Mouse (Mus musculus): ENCODE results near the gene Ube2q2. TPM values are rescaled to one million over a fixed set of nuclear protein-coding genes. Genes with fewer than 3 reads are reported as not detected.

Ube2q2 gene
- total RNA-seq (2023) = 10 to 100 TPM; 30.8 to 32.0 TPM

GRCm38 (mm10) chr9:55148854-55149498 lies at the start of gene Ube2q2:
TSS of gene Ube2q2 (plus strand) at chr9:55148854.

GRCm38 (mm10) chr9:55208790-55209481 lies 60.3 kb downstream of the Ube2q2 start, which contains the start of gene Fbxo22:
TSS of gene Fbxo22 (plus strand) at chr9:55208925.

Other genes with a start within 250 kb of the Ube2q2 start
- gene Hykk, start 231.6 kb upstream of the Ube2q2 start, total RNA-seq (2023) = 1 to 10 TPM in 1 of 2 experiments, under 1 TPM in 1; 0.80 to 1.2 TPM
- gene Psma4, start 198.1 kb upstream of the Ube2q2 start, total RNA-seq (2023) = 100 to 1,000 TPM; 109 to 110 TPM
- gene AY074887, start 197.9 kb upstream of the Ube2q2 start, total RNA-seq (2023) = not detected
- not detected for gene Chrna5, start 168.0 kb upstream of the Ube2q2 start, total RNA-seq (2023)
- gene Chrna3, start 122.3 kb upstream of the Ube2q2 start, total RNA-seq (2023) = not detected
- not detected for gene Chrnb4, start 100.1 kb upstream of the Ube2q2 start, total RNA-seq (2023)
- 10 to 100 TPM; 42.8 to 44.9 TPM for gene Fbxo22, start 60.1 kb downstream of the Ube2q2 start, total RNA-seq (2023)
- 1 to 10 TPM in 1 of 2 experiments, under 1 TPM in 1; 0.84 to 1.1 TPM for gene Nrg4, start 178.0 kb downstream of the Ube2q2 start, total RNA-seq (2023)
- gene Tmem266, start 178.1 kb downstream of the Ube2q2 start, total RNA-seq (2023) = under 1 TPM in 1 of 2 experiments, not detected in 1; 0.23 TPM

All from T-cell, adult 66 days (primary cell).